Comparison of ENCODE assay signal across 9 mouse cellular contexts in genomic region chr2:48423861-48424442, GRCm38 (mm10).
DNase-seq lines count a peak whose midpoint lies in the region; ATAC-seq and TF ChIP-seq lines count a peak whose summit lies in the region.
"Had no signal": no experiment of that assay in that cellular context is flagged by ENCODE, and none has a peak within 500 bp of the region (broad histone marks: within the 10 kb centered on the region; RNA-seq: fewer than 3 reads in every experiment).

No protein-coding gene starts in this region.

- H3K27ac ChIP-seq in forebrain, postnatal 0 days (ENCODE audit: low read depth, low read length) = peak overlapping the region; percentile 73
- H3K27ac ChIP-seq: macrophage had no signal

- peak overlapping the region; percentile 33 for H3K4me2 ChIP-seq in forebrain, postnatal 0 days (ENCODE audit: low read depth)

- no peaks in the 10 kb centered on the region for H3K36me3 ChIP-seq in forebrain, postnatal 0 days (ENCODE audit: insufficient read depth)

- H3K4me1 ChIP-seq in forebrain, postnatal 0 days (ENCODE audit: insufficient read depth) = peaks cover 14% of the 10 kb centered on the region; the same call in 1 of the 2 replicates

- no peaks in the 10 kb centered on the region for H3K27me3 ChIP-seq in forebrain, postnatal 0 days (ENCODE audit: insufficient read depth, low read length)

- no peaks in the 10 kb centered on the region for H3K9me3 ChIP-seq in forebrain, postnatal 0 days (ENCODE audit: low read length)

- ATAC-seq in forebrain, postnatal 0 days = peak; percentile 94

- no peak overlapping the region; the same call in 1 of the 2 replicates for H3K9ac ChIP-seq in forebrain, postnatal 0 days

- WGBS in forebrain, postnatal 0 days = 8% methylated on average over 9 of the region's 9 CpGs

- peak; percentile 36 to 70 for DNase-seq in right cerebral cortex, postnatal 10 days (ENCODE audit: low spot score in 2 of 2)
- DNase-seq in right cerebral cortex, postnatal 36 days (ENCODE audit: low spot score in 2 of 2) = no peak
- peak; percentile 78 for DNase-seq in forebrain, postnatal 0 days
- peak; percentile 71 for DNase-seq in layer of hippocampus, adult 9-11 months
- peak; percentile 64 for DNase-seq in telencephalon, adult 2 months (ENCODE audit: low read depth, low spot score)
- DNase-seq in urinary bladder, postnatal 36 days (ENCODE audit: low spot score in 2 of 2) = no peak
- no peak for DNase-seq in spleen, postnatal 10 days (ENCODE audit: low spot score in 2 of 2)
- no peak for DNase-seq in frontal cortex, postnatal 25 days (ENCODE audit: low spot score in 2 of 2)

- H3K4me3 ChIP-seq in forebrain, postnatal 0 days (ENCODE audit: low read depth, low read length) = no peak overlapping the region

- no peak for TF ChIP-seq CTCF in forebrain, postnatal 0 days (IDR thresholded peaks at IDR 0.05; ENCODE audit: low read depth)

Comparison
In these comparisons a context has a peak if more than half of its experiments do, and no peak if none do; other contexts are left out.
1. DNase-seq: peak in right cerebral cortex, postnatal 10 days (2 of 2), forebrain, postnatal 0 days (single experiment), layer of hippocampus, adult 9-11 months (single experiment) and telencephalon, adult 2 months (single experiment); none in right cerebral cortex, postnatal 36 days (0 of 2), urinary bladder, postnatal 36 days (0 of 2), spleen, postnatal 10 days (0 of 2) and frontal cortex, postnatal 25 days (0 of 2).